Mouse (Mus musculus): ENCODE results near the gene Wdr66. TPM values are rescaled to one million over a fixed set of nuclear protein-coding genes. Genes with fewer than 3 reads are reported as not detected.

The Wdr66 gene
- polyA plus RNA-seq, 1 experiment from 2014 or later = 11.9 TPM

- WGBS = 74% methylated on average over 8 of the region's 8 CpGs
- no peak for ATAC-seq (ENCODE audit: insufficient read depth, low FRiP score, low TSS enrichment)
- H3K9me3 ChIP-seq (ENCODE audit: control insufficient read depth, low read length) = no peaks in the 10 kb centered on the region
- no peak overlapping the region for H3K27ac ChIP-seq (ENCODE audit: low read depth, low read length)
- no peaks in the 10 kb centered on the region for H3K27me3 ChIP-seq (ENCODE audit: control insufficient read depth, insufficient read depth, low read length)
- no peak overlapping the region for H3K4me2 ChIP-seq (ENCODE audit: low read depth)
- no peak overlapping the region for H3K4me3 ChIP-seq (ENCODE audit: low read depth, low read length)
- no peak for DNase-seq (ENCODE audit: low spot score)
- H3K4me1 ChIP-seq (ENCODE audit: control insufficient read depth, insufficient read depth, low read length) = no peaks in the 10 kb centered on the region
- no peak overlapping the region for H3K9ac ChIP-seq (ENCODE audit: low read length)
- H3K36me3 ChIP-seq (ENCODE audit: control insufficient read depth, insufficient read depth, low read length) = no peaks in the 10 kb centered on the region
Measured at GRCm38 (mm10) chr5:123260698-123261097, 8.8 kb downstream of the Wdr66 start.

- H3K4me2 ChIP-seq (ENCODE audit: low read depth) = no peak overlapping the region
- H3K27me3 ChIP-seq (ENCODE audit: control insufficient read depth, insufficient read depth, low read length) = no peaks in the 10 kb centered on the region
- H3K36me3 ChIP-seq (ENCODE audit: control insufficient read depth, insufficient read depth, low read length) = no peaks in the 10 kb centered on the region
- 92% methylated on average over 3 of the region's 3 CpGs for WGBS
- H3K4me1 ChIP-seq (ENCODE audit: control insufficient read depth, insufficient read depth, low read length) = no peaks in the 10 kb centered on the region
- ATAC-seq (ENCODE audit: insufficient read depth, low FRiP score, low TSS enrichment) = no peak
- H3K4me3 ChIP-seq (ENCODE audit: low read depth, low read length) = no peak overlapping the region
- H3K9ac ChIP-seq (ENCODE audit: low read length) = no peak overlapping the region
- no peak overlapping the region for H3K27ac ChIP-seq (ENCODE audit: low read depth, low read length)
- DNase-seq (ENCODE audit: low spot score) = no peak
- no peaks in the 10 kb centered on the region for H3K9me3 ChIP-seq (ENCODE audit: control insufficient read depth, low read length)
Measured at GRCm38 (mm10) chr5:123266909-123267308, 15.0 kb downstream of the Wdr66 start.

DNA sequence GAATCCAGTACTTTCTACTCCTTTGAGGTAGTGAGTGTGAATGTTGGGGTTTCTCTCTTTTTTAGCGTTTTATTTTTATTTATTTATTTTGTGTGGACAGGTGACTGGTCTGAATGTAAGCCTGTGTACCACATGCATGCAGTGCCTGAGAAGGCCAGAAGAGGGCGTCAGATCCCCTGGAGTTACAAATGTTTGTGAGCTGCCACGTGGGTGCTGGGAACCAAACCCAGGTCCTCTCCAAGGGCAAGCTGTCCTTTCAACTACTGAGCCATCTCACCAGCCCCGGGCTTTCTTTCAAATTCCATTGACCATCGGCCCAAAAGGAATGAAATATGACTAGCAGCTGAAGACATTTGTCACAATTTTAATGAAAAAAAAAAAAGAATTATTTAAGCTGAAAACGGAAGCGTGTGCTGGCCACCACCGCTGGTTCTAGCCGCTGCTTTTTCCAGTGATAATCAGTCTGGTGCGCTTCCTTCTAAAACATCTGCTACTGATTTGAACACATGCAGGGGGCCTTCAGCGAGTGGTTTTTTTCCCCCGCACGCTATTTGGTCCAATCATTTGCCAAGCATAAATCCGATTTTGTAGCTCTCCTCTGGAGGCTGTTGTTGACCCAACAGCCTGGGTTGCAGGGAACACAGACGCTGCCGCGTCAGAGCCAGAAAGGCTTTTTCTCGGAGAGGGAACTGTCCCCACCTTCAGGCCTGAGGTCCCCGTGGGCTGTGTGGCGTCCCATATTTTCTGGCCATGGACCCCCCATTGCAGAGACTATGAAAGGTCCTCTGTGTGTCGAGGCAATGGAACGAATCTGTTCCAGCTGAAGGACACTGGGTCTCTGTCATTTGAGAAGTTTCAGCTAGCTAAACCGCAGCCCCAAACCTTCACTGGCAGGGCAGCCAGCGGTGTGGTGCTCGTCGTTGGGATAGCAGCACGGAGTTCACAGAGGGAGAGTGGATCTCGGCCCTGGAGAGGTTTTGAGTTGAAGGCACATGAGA is 16.9 kb downstream of the Wdr66 start:
- 71% methylated on average over 28 of the region's 28 CpGs for WGBS
- Histone ChIP-seq H3K9ac (ENCODE audit: low read length) (no peak overlapping the region), H3K36me3 (ENCODE audit: control insufficient read depth, insufficient read depth, low read length) (no peaks in the 10 kb centered on the region), H3K27me3 (ENCODE audit: control insufficient read depth, insufficient read depth, low read length) (no peaks in the 10 kb centered on the region), H3K4me3 (ENCODE audit: low read depth, low read length) (no peak overlapping the region), H3K4me2 (ENCODE audit: low read depth) (no peak overlapping the region), H3K9me3 (ENCODE audit: control insufficient read depth, low read length) (no peaks in the 10 kb centered on the region), H3K27ac (ENCODE audit: low read depth, low read length) (0 out of 2 replicates have a peak overlapping the region, but pooled peaks have one; percentile 15), H3K4me1 (ENCODE audit: control insufficient read depth, insufficient read depth, low read length) (no peaks in the 10 kb centered on the region)
- DNase-seq (ENCODE audit: low spot score) (no peak), ATAC-seq (ENCODE audit: insufficient read depth, low FRiP score, low TSS enrichment) (no peak)

DNA sequence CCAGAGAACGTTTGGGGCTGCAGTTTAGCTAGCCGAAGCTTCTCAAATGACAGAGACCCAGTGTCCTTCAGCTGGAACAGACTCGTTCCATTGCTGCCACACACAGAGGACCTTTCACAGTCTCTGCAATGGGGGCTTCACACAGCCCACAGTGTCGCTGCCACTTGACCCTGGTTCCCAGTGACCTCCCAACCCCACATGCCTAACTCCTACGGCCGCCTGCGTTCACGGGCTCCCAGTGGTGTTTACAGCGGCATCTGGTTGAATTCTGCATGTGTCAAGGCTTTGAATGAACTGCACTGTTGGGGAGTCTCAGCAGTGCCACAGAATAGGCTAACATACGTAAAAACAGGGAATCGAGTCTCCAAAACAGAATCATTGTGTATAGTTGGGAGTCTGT is 19.0 kb downstream of the Wdr66 start:
- WGBS = 67% methylated on average over 11 of the region's 11 CpGs
- Histone ChIP-seq H3K27me3 (ENCODE audit: control insufficient read depth, insufficient read depth, low read length) (no peaks in the 10 kb centered on the region), H3K4me1 (ENCODE audit: control insufficient read depth, insufficient read depth, low read length) (no peaks in the 10 kb centered on the region), H3K27ac (ENCODE audit: low read depth, low read length) (no peak overlapping the region), H3K36me3 (ENCODE audit: control insufficient read depth, insufficient read depth, low read length) (no peaks in the 10 kb centered on the region), H3K4me2 (ENCODE audit: low read depth) (no peak overlapping the region), H3K4me3 (ENCODE audit: low read depth, low read length) (no peak overlapping the region), H3K9me3 (ENCODE audit: control insufficient read depth, low read length) (no peaks in the 10 kb centered on the region), H3K9ac (ENCODE audit: low read length) (no peak overlapping the region)
- ATAC-seq (ENCODE audit: insufficient read depth, low FRiP score, low TSS enrichment) = no peak
- DNase-seq (ENCODE audit: low spot score) = peak; percentile 27

GRCm38 (mm10) chr5:123272927-123273326 is 21.0 kb downstream of the Wdr66 start:
- ATAC-seq (ENCODE audit: insufficient read depth, low FRiP score, low TSS enrichment) (no peak), DNase-seq (ENCODE audit: low spot score) (no peak)
- Histone ChIP-seq H3K27ac (ENCODE audit: low read depth, low read length) (no peak overlapping the region), H3K36me3 (ENCODE audit: control insufficient read depth, insufficient read depth, low read length) (no peaks in the 10 kb centered on the region), H3K4me2 (ENCODE audit: low read depth) (no peak overlapping the region), H3K4me1 (ENCODE audit: control insufficient read depth, insufficient read depth, low read length) (no peaks in the 10 kb centered on the region), H3K27me3 (ENCODE audit: control insufficient read depth, insufficient read depth, low read length) (no peaks in the 10 kb centered on the region), H3K9me3 (ENCODE audit: control insufficient read depth, low read length) (no peaks in the 10 kb centered on the region), H3K9ac (ENCODE audit: low read length) (no peak overlapping the region), H3K4me3 (ENCODE audit: low read depth, low read length) (no peak overlapping the region)
- WGBS = 65% methylated on average over 5 of the region's 5 CpGs

DNA sequence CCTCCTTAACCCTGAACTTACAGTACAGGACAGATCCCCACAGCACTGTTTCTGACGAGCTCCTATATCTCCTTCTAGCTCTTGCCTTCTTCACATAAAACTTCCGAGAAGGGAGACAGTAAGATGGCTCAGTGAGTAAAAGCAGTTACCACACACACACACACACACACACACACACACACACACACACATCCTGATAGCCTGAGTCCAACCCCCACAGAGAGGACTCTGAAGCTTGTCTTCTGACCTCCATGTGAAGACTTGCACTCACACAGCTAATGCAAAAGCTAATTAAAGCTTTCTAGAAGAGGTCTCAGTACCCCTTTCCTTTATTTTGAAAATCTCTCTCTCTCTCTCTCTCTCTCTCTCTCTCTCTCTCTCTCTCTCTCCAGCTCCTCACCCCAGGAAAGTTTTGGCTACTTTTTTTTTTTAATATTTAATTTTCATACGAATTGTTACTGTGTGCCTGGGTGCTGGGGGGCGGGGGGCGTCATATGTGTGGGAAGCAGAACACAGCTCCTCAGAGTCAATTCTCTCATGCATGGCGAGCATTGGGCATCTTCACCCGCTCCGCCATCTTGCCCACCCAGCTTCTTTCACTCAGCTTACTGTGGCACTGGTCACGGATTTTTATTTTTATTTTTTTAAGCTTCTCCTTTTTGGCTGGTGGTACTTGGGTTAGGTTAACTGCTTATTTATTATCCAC is 24.9 kb downstream of the Wdr66 start:
- H3K4me3 ChIP-seq (ENCODE audit: low read depth, low read length) = no peak overlapping the region
- no peaks in the 10 kb centered on the region for H3K4me1 ChIP-seq (ENCODE audit: control insufficient read depth, insufficient read depth, low read length)
- H3K4me2 ChIP-seq (ENCODE audit: low read depth) = no peak overlapping the region
- DNase-seq (ENCODE audit: low spot score) (no peak), ATAC-seq (ENCODE audit: insufficient read depth, low FRiP score, low TSS enrichment) (no peak)
- no peaks in the 10 kb centered on the region for H3K36me3 ChIP-seq (ENCODE audit: control insufficient read depth, insufficient read depth, low read length)
- no peak overlapping the region for H3K9ac ChIP-seq (ENCODE audit: low read length)
- H3K9me3 ChIP-seq (ENCODE audit: control insufficient read depth, low read length) = no peaks in the 10 kb centered on the region
- H3K27me3 ChIP-seq (ENCODE audit: control insufficient read depth, insufficient read depth, low read length) = no peaks in the 10 kb centered on the region
- WGBS = 77% methylated on average over 9 of the region's 9 CpGs
- H3K27ac ChIP-seq (ENCODE audit: low read depth, low read length) = no peak overlapping the region

DNA sequence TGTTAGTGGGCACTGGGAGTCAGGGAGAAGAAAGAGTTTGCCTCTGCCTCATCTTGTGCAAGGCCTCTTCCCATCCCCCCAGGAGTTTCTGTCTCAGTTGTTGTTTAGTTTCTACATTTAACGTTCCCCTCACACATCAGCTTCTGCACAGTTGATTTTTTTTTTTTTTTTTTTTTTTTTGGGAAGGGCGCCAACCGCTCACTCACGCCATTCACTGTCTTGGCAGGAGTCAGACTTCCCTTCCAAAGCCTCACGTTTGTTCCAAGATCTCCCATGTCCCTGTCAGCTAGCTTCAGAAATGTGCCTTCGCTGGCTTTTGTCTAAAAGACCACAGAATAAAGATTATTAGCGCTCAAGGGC is 25.4 kb downstream of the Wdr66 start:
- WGBS = 69% methylated on average over 7 of the region's 7 CpGs
- H3K27me3 ChIP-seq (ENCODE audit: control insufficient read depth, insufficient read depth, low read length) = no peaks in the 10 kb centered on the region

DNA sequence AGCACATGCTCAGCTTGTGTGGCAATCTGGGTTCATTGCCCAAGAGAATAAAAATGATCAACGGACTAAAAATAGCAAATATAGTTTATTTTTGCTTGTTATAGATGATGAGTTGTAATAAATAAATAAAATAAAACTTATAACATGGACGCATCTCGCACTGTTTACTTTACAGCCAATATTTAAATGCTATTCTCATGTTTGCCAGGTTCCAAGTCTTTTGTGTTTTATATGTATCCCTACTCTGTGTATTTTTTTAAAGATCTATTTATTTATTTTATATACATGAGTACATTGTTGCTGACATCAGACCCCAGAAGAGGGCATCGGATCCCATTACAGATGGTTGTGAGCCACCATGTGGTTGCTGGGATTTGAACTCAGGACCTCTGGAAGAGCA is 25.8 kb downstream of the Wdr66 start:
- H3K4me3 ChIP-seq (ENCODE audit: low read depth, low read length) = no peak overlapping the region
- no peaks in the 10 kb centered on the region for H3K27me3 ChIP-seq (ENCODE audit: control insufficient read depth, insufficient read depth, low read length)
- 92% methylated on average over 4 of the region's 4 CpGs for WGBS
- H3K9ac ChIP-seq (ENCODE audit: low read length) = no peak overlapping the region
- H3K36me3 ChIP-seq (ENCODE audit: control insufficient read depth, insufficient read depth, low read length) = no peaks in the 10 kb centered on the region
- H3K4me1 ChIP-seq (ENCODE audit: control insufficient read depth, insufficient read depth, low read length) = no peaks in the 10 kb centered on the region
- H3K27ac ChIP-seq (ENCODE audit: low read depth, low read length) = no peak overlapping the region
- H3K4me2 ChIP-seq (ENCODE audit: low read depth) = no peak overlapping the region
- DNase-seq (ENCODE audit: low spot score) (no peak), ATAC-seq (ENCODE audit: insufficient read depth, low FRiP score, low TSS enrichment) (no peak)
- no peaks in the 10 kb centered on the region for H3K9me3 ChIP-seq (ENCODE audit: control insufficient read depth, low read length)

More for the DNA sequence above, 25.4 kb downstream of the Wdr66 start:
- Histone ChIP-seq H3K36me3 (ENCODE audit: control insufficient read depth, insufficient read depth, low read length) (no peaks in the 10 kb centered on the region), H3K9ac (ENCODE audit: low read length) (no peak overlapping the region), H3K4me1 (ENCODE audit: control insufficient read depth, insufficient read depth, low read length) (no peaks in the 10 kb centered on the region), H3K27ac (ENCODE audit: low read depth, low read length) (no peak overlapping the region), H3K4me2 (ENCODE audit: low read depth) (no peak overlapping the region), H3K9me3 (ENCODE audit: control insufficient read depth, low read length) (no peaks in the 10 kb centered on the region), H3K4me3 (ENCODE audit: low read depth, low read length) (no peak overlapping the region)
- DNase-seq (ENCODE audit: low spot score) (no peak), ATAC-seq (ENCODE audit: insufficient read depth, low FRiP score, low TSS enrichment) (no peak)

All from neural tube, embryonic 11.5 days (tissue).